In genomic region chr14:70833238-70833637, GRCm38 (mm10) we compare ENCODE assay signal across 20 mouse cellular contexts.
DNase-seq lines count a peak whose midpoint lies in the region; ATAC-seq and TF ChIP-seq lines count a peak whose summit lies in the region.
"Had no signal": no experiment of that assay in that cellular context is flagged by ENCODE, and none has a peak within 500 bp of the region (broad histone marks: within the 10 kb centered on the region; RNA-seq: fewer than 3 reads in every experiment).

No protein-coding gene starts in this region.

- H3K9me3 ChIP-seq in heart, embryonic 11.5 days (replicated peaks; ENCODE audit: control insufficient read depth, low read length) = no peaks in the 10 kb centered on the region
- H3K9me3 ChIP-seq in intestine, embryonic 15.5 days = no peaks in the 10 kb centered on the region
- no peaks in the 10 kb centered on the region for H3K9me3 ChIP-seq in intestine, postnatal 0 days (ENCODE audit: control insufficient read depth)
- H3K9me3 ChIP-seq in kidney, embryonic 15.5 days (replicated peaks) = no peaks in the 10 kb centered on the region
- H3K9me3 ChIP-seq: embryonic facial prominence, embryonic 10.5 days; limb, embryonic 12.5 days; lung, embryonic 15.5 days; stomach, embryonic 15.5 days had no signal

- intact Hi-C loops in heart, postnatal 10 days (cut with DNase I) = no loop called here

- WGBS in heart, embryonic 11.5 days (ENCODE audit: insufficient replicate concordance) = 33% methylated on average over 5 of the region's 5 CpGs
- 26% methylated on average over 5 of the region's 5 CpGs for WGBS in intestine, embryonic 15.5 days
- 12% methylated on average over 5 of the region's 5 CpGs for WGBS in intestine, postnatal 0 days
- WGBS in kidney, embryonic 15.5 days = 18% methylated on average over 5 of the region's 5 CpGs

- ATAC-seq in heart, embryonic 11.5 days (replicated peaks; ENCODE audit: insufficient number of reproducible peaks, low FRiP score, low TSS enrichment) = no peak
- peak; percentile 66 for ATAC-seq in intestine, embryonic 15.5 days
- no peak for ATAC-seq in intestine, postnatal 0 days
- peak; percentile 46; the same call in 1 of the 2 replicates for ATAC-seq in kidney, embryonic 15.5 days (replicated peaks; ENCODE audit: low FRiP score)

- no peak overlapping the region for H3K4me3 ChIP-seq in heart, embryonic 11.5 days (ENCODE audit: low read depth, low read length)
- H3K4me3 ChIP-seq in intestine, embryonic 15.5 days (replicated peaks) = no peak overlapping the region
- H3K4me3 ChIP-seq in intestine, postnatal 0 days (ENCODE audit: low read depth, low read length) = no peak overlapping the region
- no peak overlapping the region for H3K4me3 ChIP-seq in kidney, embryonic 15.5 days (replicated peaks)
- H3K4me3 ChIP-seq: embryonic facial prominence, embryonic 10.5 days; gastrocnemius, adult 2 months; hindbrain, embryonic 10.5 days; limb, embryonic 12.5 days; lung, embryonic 15.5 days; stomach, embryonic 15.5 days had no signal

- no peak overlapping the region for H3K9ac ChIP-seq in heart, embryonic 11.5 days (ENCODE audit: low read depth, low read length)
- no peak overlapping the region for H3K9ac ChIP-seq in intestine, embryonic 15.5 days
- H3K9ac ChIP-seq in intestine, postnatal 0 days (ENCODE audit: low read depth, low read length) = no peak overlapping the region
- H3K9ac ChIP-seq in kidney, embryonic 15.5 days = no peak overlapping the region
- H3K9ac ChIP-seq: limb, embryonic 12.5 days; liver, embryonic 14.5 days; lung, embryonic 15.5 days; stomach, embryonic 15.5 days had no signal

- no peak for TF ChIP-seq CTCF in intestine, postnatal 0 days (IDR thresholded peaks at IDR 0.05; ENCODE audit: low read depth)

- H3K36me3 ChIP-seq in heart, embryonic 11.5 days (ENCODE audit: control insufficient read depth, insufficient read depth, low read length) = no peaks in the 10 kb centered on the region
- no peaks in the 10 kb centered on the region for H3K36me3 ChIP-seq in intestine, embryonic 15.5 days
- no peaks in the 10 kb centered on the region for H3K36me3 ChIP-seq in intestine, postnatal 0 days (ENCODE audit: control insufficient read depth, insufficient read depth)
- H3K36me3 ChIP-seq in kidney, embryonic 15.5 days = no peaks in the 10 kb centered on the region
- H3K36me3 ChIP-seq: embryonic facial prominence, embryonic 10.5 days; hindbrain, embryonic 10.5 days; limb, embryonic 12.5 days; lung, embryonic 15.5 days; stomach, embryonic 15.5 days had no signal

- H3K27ac ChIP-seq in heart, embryonic 11.5 days (ENCODE audit: low read depth, low read length) = no peak overlapping the region
- H3K27ac ChIP-seq in intestine, embryonic 15.5 days = no peak overlapping the region
- H3K27ac ChIP-seq in intestine, postnatal 0 days (ENCODE audit: low read depth, low read length) = no peak overlapping the region
- no peak overlapping the region for H3K27ac ChIP-seq in kidney, embryonic 15.5 days
- H3K27ac ChIP-seq: embryonic facial prominence, embryonic 10.5 days; gastrocnemius, adult 2 months; hindbrain, embryonic 10.5 days; hindbrain, postnatal 0 days; limb, embryonic 12.5 days; liver, embryonic 14.5 days; lung, embryonic 15.5 days; macrophage; stomach, embryonic 15.5 days had no signal

- peak overlapping the region; percentile 47; the same call in 1 of the 2 replicates for H3K4me2 ChIP-seq in heart, embryonic 11.5 days
- H3K4me2 ChIP-seq in intestine, embryonic 15.5 days (replicated peaks) = 0 out of 2 replicates have a peak overlapping the region, but pooled peaks have one; percentile 17
- no peak overlapping the region for H3K4me2 ChIP-seq in intestine, postnatal 0 days (replicated peaks; ENCODE audit: low read depth)
- no peak overlapping the region for H3K4me2 ChIP-seq in kidney, embryonic 15.5 days
- H3K4me2 ChIP-seq: limb, embryonic 12.5 days; lung, embryonic 15.5 days; midbrain, embryonic 11.5 days; stomach, embryonic 15.5 days had no signal

- 0 out of 2 replicates have a peak, but pooled peaks cover 2% of the 10 kb centered on the region for H3K27me3 ChIP-seq in heart, embryonic 11.5 days (ENCODE audit: control insufficient read depth, insufficient read depth, low read length)
- H3K27me3 ChIP-seq in intestine, embryonic 15.5 days (replicated peaks) = no peaks in the 10 kb centered on the region
- no peaks in the 10 kb centered on the region for H3K27me3 ChIP-seq in intestine, postnatal 0 days (replicated peaks; ENCODE audit: control insufficient read depth, insufficient read depth, low read length)
- H3K27me3 ChIP-seq in kidney, embryonic 15.5 days = no peaks in the 10 kb centered on the region
- H3K27me3 ChIP-seq: lung, embryonic 15.5 days; stomach, embryonic 15.5 days had no signal

- no peak for DNase-seq in heart, postnatal 10 days
- DNase-seq in kidney, postnatal 14 days = peak; percentile 23
- no peak for DNase-seq in adrenal gland, adult 18-20 months (ENCODE audit: low spot score in 2 of 2)
- DNase-seq: gastrocnemius, adult 2 months; retina, postnatal 1 day; thymus, adult 18-20 months; thymus, postnatal 4 days had no signal

- no peaks in the 10 kb centered on the region for H3K4me1 ChIP-seq in heart, embryonic 11.5 days (ENCODE audit: control insufficient read depth, insufficient read depth, low read length)
- no peaks in the 10 kb centered on the region for H3K4me1 ChIP-seq in intestine, embryonic 15.5 days (replicated peaks)
- no peaks in the 10 kb centered on the region for H3K4me1 ChIP-seq in intestine, postnatal 0 days (replicated peaks; ENCODE audit: control insufficient read depth, insufficient read depth, low read length)
- peaks cover 10% of the 10 kb centered on the region; the same call in 1 of the 2 replicates for H3K4me1 ChIP-seq in kidney, embryonic 15.5 days
- H3K4me1 ChIP-seq: limb, embryonic 12.5 days; lung, embryonic 15.5 days; stomach, embryonic 15.5 days had no signal

Comparison
In these comparisons a context has a peak if more than half of its experiments do, and no peak if none do; other contexts are left out.
1. ATAC-seq: peak in intestine, embryonic 15.5 days (single experiment) and kidney, embryonic 15.5 days (single experiment); none in heart, embryonic 11.5 days (single experiment) and intestine, postnatal 0 days (single experiment).
2. H3K4me2 ChIP-seq: peak in heart, embryonic 11.5 days (single experiment) and intestine, embryonic 15.5 days (single experiment); none in intestine, postnatal 0 days (single experiment) and kidney, embryonic 15.5 days (single experiment).